Mouse (Mus musculus): ENCODE measurements around the gene Taf8.
"Not testable (repeated sequence)": the region's sequence is repeated elsewhere in the genome, so short reads cannot be mapped to it uniquely, and the experiment has no call there.

Gene Taf8

DNA sequence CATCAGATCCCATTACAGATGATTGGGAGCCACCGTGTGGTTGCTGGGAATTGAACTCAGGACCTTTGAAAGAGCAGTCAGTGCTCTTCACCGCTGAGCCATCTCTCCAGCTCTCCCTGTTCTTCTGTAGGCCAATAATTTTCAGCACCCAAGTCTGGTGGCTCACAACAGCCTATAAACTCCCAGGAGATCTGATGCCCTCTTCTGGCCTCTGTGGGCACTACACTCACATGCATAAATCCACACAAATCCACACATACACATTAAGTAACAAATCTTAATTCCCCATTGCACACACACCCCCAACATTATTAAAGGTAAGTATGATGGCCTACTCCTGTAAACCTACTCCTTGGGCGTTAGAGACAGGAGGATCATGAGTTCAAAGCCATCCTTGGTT, 14.1 kb upstream of the Taf8 start:
- no peak for DNase-seq (ENCODE audit: low spot score)

GRCm38 (mm10) chr17:47515180-47515844, 13.2 kb upstream of the Taf8 start:
- DNase-seq (ENCODE audit: low spot score): no peak

- no peak for DNase-seq (ENCODE audit: low spot score)
Observed at GRCm38 (mm10) chr17:47512956-47513775, 11.1 kb upstream of the Taf8 start.

- DNase-seq (ENCODE audit: low spot score): peak; percentile 100
Observed at GRCm38 (mm10) chr17:47511111-47512020, 9.3 kb upstream of the Taf8 start.

DNA sequence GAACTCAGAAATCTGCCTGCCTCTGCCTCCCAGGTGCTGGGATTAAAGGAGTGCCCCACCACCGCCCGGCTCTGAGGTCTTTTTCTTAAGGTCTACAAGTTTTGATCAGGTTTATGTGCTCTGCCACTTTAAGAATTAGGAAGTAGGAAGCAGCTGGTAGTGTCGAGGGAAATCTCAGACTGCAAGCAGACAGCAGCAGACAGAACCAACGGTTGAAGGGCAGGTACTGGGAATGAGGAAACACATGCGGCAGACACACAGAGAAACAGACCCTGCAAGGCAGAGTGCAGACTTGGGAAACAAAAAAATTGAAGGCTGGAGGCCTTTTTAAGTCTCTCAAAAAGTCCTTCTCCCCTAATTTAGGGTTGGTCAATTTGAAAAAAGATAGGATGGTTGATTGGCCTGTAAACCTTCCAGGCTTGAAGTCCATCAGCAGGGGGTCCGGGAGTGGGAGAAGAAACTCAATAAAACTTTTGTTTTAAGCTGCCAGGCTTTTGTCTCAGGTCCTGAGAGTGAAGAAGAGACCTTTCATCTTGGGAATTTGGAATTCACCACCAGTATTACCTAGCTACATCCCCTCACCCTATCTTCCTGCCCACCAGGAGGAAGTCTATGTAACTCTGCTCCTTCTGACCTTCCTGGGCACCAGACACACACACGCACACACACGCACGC, 7.1 kb upstream of the Taf8 start:
- no peak for DNase-seq (ENCODE audit: low spot score)

DNA sequence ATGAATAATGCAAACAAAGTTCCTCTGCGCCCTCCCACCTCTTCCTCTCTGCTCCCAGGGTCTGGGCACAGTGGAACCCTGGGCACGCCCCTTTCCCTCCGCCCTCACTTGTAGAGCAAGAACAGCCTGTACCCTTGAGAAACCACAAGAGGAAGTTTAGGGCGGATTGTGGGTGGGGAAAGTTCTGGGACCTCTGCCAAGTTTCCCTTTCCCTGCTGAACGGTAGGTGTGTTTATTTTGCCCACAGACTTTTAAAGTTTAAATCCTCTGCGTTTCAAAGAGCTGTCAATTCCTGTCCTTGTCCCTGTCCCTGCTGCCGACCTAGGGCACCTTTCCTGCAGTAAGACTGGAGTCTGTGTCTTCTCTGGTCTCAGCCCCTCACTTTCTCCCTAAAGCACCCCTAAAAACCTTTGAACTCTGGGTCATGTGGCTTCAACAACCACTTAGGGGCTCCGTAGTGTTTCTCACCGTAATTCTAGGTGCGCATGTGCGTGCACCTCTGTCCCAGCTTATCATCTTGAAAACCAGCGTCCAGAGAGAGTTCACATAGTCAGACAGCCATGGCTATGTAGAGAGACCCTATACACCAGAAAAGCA, 6.0 kb upstream of the Taf8 start:
- peak; percentile 90 for DNase-seq (ENCODE audit: low spot score)

DNA sequence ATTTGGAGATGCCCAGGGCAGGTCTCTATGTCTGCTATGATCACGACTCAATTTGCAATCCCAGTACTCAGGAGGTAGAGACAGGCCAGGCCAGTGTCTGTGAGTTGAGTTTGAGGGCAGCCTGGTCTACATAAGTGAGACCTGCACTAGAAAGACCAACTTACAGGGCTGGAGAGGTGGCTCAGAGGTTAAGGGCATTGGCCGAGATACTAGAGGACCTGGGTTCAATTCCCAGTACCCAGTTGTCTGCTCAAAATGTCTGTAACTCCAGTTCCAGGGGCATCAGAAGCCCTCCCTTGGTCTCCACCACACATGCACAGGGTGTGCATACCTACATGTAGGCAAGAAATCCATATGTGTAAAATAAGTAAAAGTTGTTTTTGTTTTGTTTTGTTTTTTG, 5.4 kb upstream of the Taf8 start:
- DNase-seq (ENCODE audit: low spot score): no peak

- DNase-seq (ENCODE audit: low spot score): no peak
Observed at GRCm38 (mm10) chr17:47506697-47507096, 4.6 kb upstream of the Taf8 start.

DNA sequence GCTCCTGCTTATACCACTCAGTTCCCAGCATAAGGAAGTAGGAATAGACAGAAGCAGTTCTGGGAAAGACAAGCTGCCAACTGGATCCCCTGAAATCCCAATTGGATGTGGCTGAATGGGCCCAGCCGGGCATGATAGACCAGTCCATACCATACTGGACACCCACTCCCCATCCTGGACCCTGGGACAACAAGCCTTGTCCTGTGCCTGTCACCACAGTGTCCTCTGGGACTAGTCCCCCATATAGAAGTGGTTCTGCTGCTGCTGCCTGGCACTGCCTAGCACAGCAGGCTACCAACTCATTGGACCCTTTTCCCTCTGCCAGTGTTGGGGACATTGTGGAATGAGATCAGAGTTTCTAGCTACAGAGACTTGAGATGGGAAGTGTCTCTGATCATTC, 4.0 kb upstream of the Taf8 start:
- DNase-seq (ENCODE audit: low spot score): no peak

GRCm38 (mm10) chr17:47505566-47505965, 3.5 kb upstream of the Taf8 start:
- DNase-seq (ENCODE audit: low spot score): no peak

DNA sequence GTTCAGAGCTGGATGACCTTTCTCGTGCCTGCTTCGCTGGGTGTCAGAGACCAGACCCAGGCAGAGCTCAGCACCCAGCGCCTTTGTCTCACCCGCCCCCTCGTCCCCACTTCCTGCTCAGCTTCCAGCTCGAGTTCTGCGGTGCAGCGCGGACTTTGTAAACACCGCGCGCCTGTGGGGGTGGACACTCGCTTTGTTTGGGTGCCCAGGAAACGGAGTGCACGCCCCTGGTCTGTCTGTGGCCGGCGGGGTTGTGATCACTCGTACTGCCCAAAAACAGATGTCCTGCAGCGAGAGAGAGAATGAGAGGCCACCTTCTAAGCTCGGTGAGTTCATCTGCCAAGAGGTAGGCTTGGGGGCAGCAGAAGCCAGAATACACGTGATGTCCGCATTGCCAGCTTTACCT, 2.9 kb upstream of the Taf8 start, which contains the start of gene Ccnd3:
Ccnd3 (plus strand) TSS at position 111 of the 406 bp plus-strand sequence.
- DNase-seq (ENCODE audit: low spot score): peak; percentile 50

- no peak for DNase-seq (ENCODE audit: low spot score)
Observed at GRCm38 (mm10) chr17:47504228-47504627, 2.1 kb upstream of the Taf8 start.

GRCm38 (mm10) chr17:47503689-47504088, 1.6 kb upstream of the Taf8 start:
- DNase-seq (ENCODE audit: low spot score): no peak

- not testable (repeated sequence) for DNase-seq (ENCODE audit: low spot score)
Observed at GRCm38 (mm10) chr17:47502707-47503045, 584 bp upstream of the Taf8 start.

GRCm38 (mm10) chr17:47501531-47501930, 561 bp downstream of the Taf8 start:
- no peak for DNase-seq (ENCODE audit: low spot score)

GRCm38 (mm10) chr17:47494132-47494531, 8.0 kb downstream of the Taf8 start:
- DNase-seq (ENCODE audit: low spot score): no peak

DNA sequence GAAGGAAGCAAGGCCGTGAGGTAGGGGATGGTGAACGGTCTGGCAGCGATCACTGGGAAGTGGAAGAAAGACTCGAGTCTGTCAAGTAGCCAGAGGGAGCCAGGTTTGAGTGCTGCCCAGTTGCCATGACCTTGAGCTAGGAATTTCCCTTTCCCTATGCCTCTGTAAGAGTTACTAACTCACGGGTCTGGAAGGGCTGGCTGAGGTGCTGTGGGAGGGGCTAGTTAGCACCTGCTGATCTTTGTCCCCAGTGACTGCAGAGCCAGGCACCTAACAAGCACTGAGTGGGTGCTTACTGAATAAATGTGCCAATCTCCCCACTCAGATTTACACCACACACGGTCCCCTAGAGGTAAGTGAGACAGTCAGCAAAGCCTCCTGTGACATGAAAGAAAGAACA, 8.4 kb downstream of the Taf8 start:
- DNase-seq (ENCODE audit: low spot score): no peak

DNA sequence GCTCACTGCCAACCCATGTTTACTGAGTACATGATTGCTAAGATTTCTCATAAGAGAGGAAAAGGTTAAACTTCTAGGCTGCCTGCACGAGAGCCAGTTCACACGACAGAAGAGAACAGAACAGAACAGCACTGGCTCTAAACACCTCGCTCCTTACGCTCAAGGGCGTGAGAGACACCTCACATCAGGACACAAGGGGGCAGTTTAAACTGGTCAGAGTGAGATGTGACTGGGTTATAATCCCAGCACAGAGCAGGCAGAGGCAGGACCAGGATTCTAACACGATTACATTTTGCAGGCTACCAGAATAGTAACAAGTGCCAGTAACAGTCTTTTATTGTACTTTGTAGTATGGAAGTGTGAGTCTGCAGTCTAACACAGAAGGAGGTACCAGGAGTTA, 9.4 kb downstream of the Taf8 start:
- no peak for DNase-seq (ENCODE audit: low spot score)

GRCm38 (mm10) chr17:47490791-47491190, 11.3 kb downstream of the Taf8 start:
- DNase-seq (ENCODE audit: low spot score): no peak

GRCm38 (mm10) chr17:47485791-47486190, 16.3 kb downstream of the Taf8 start:
- DNase-seq (ENCODE audit: low spot score): no peak

DNA sequence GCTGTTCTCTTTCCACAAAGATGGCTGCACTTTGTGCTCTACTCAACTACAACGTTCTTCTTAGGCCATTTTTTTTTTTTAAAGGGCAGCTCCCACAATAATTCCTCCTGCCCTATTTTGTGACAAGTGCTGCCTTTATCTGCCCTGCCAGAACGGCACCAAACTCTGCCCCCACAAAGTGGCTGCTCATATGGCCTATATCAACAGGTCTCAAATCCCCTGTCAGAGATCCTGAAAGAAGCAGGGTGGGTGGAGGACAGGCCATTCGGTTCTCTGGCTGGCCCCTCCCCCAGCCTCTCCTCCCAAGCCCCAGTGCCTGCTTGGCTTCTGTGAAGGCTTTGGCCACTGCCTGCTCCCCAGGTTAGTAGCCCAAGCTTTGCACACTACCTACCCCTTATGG, 17.1 kb downstream of the Taf8 start:
- DNase-seq (ENCODE audit: low spot score): no peak
